In the genomic region with DNA sequence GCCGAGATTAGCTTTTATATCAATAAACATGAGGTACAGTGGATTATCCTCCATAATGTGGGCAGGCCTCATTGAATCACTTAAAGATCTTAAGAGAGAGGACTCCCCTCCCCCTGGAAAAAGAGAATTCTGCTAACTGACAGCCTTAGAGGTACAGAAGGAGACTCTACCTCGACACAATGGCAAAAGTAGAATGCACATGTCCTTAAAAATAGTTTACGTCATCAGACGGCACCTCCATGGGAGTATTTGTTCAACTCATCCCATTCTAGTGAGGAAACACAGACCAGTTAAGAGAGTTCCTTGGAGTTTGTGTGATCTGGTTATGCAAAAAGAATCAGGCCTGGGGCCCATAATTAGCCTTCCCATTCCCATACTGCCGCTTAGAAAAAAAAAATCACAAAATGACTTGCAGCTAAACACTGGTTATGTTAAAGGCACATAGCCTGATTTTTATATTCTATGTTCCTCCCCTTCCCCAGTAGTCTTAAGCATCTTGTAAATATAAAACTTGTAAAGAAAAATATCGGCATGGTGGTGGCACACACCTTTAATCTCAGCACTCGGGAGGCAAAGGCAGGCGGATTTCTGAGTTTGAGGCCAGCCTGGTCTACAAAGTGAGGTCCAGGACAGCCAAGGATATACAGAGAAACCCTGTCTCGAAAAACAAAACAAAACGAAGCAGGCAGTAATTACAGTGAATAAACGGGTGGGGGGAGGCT, we compare ENCODE assay signal across 2 mouse cellular contexts.
A peak's percentile ranks its signal among the peaks of the same experiment; 100 is the strongest.
TF ChIP-seq lines count a peak whose summit lies in the region.

No protein-coding gene starts in this region.

TF ChIP-seq in CH12.LX, 34 proteins besides CTCF, POLR2A, EP300 and RAD21:
- TF ChIP-seq MEF2A (IDR thresholded peaks at IDR 0.05; ENCODE audit: borderline replicate concordance, low read depth, low read length) (peak; percentile 31; the same call in 1 of the 2 replicates), ZNF384 (IDR thresholded peaks at IDR 0.05; ENCODE audit: low read depth, low read length) (peak; percentile 80), NRF1 (IDR thresholded peaks at IDR 0.05; ENCODE audit: low read depth, low read length) (no peak), KAT2A (IDR thresholded peaks at IDR 0.05; ENCODE audit: insufficient replicate concordance, low read length) (no peak), E2F4 (IDR thresholded peaks at IDR 0.05; ENCODE audit: insufficient replicate concordance, low read depth, low read length) (no peak), MAX (IDR thresholded peaks at IDR 0.05; ENCODE audit: low read length) (peak; percentile 56; the same call in 1 of the 2 replicates), SIN3A (IDR thresholded peaks at IDR 0.05; ENCODE audit: low read length) (peak; percentile 58; the same call in 1 of the 2 replicates), JUND (conservative IDR thresholded peaks at IDR 0.05; ENCODE audit: low read depth, low read length) (peak; percentile 32; the same call in 1 of the 2 replicates), ETS1 (conservative IDR thresholded peaks at IDR 0.05; ENCODE audit: low read depth, low read length) (0 out of 2 replicates have a peak, but pooled peaks have one; percentile 4), MXI1 (IDR thresholded peaks at IDR 0.05; ENCODE audit: low read depth, low read length) (peak; percentile 3; the same call in 1 of the 2 replicates), MYC (IDR thresholded peaks at IDR 0.05; ENCODE audit: low read depth, low read length) (0 out of 2 replicates have a peak, but pooled peaks have one; percentile 61), JUN (IDR thresholded peaks at IDR 0.05; ENCODE audit: insufficient read depth, low read depth, low read length) (peak; percentile 17; the same call in 1 of the 2 replicates), ZKSCAN1 (IDR thresholded peaks at IDR 0.05; ENCODE audit: borderline replicate concordance, low read depth, low read length) (no peak)

TF ChIP-seq in MEL, 35 proteins besides CTCF, POLR2A, EP300 and RAD21:
- TF ChIP-seq ZKSCAN1 (IDR thresholded peaks at IDR 0.05; ENCODE audit: low read depth, low read length): no peak
- TF ChIP-seq KAT2A (conservative IDR thresholded peaks at IDR 0.05; ENCODE audit: low read depth, low read length): no peak
- TF ChIP-seq MAFK (IDR thresholded peaks at IDR 0.05; ENCODE audit: borderline replicate concordance, low read depth, low read length): no peak
- TF ChIP-seq MAX (IDR thresholded peaks at IDR 0.05; ENCODE audit: low read length): no peak
- TF ChIP-seq POLR2AphosphoS5 (IDR thresholded peaks at IDR 0.05; ENCODE audit: borderline replicate concordance, low read depth, low read length): no peak
- no peak for TF ChIP-seq TBP (IDR thresholded peaks at IDR 0.05; ENCODE audit: low read depth, low read length)
TF ChIP-seq in MEL: peak in this region for 0.
